Mouse (Mus musculus): Measurements from ENCODE around the gene Traf3ip1. TPM values are rescaled to one million over a fixed set of nuclear protein-coding genes. Genes with fewer than 3 reads are reported as not detected.

Gene Traf3ip1
- polyA plus RNA-seq (2011; ENCODE audit: insufficient read depth, insufficient read length, low replicate concordance, missing spikeins): 2.7 and 6.8 TPM in 2 replicates

- H3K4me3 ChIP-seq (replicated peaks; ENCODE audit: control insufficient read depth, low read depth, low read length): peak within 1 kb of the TSS; percentile 98
Observed at GRCm38 (mm10) chr1:91494457-91495140, at the start of gene Traf3ip1. Gene Traf3ip1, plus strand, starts transcription at chr1:91494647.

GRCm38 (mm10) chr1:91444841-91445830 is 49.3 kb upstream of the Traf3ip1 start:
- no peak overlapping the region for H3K4me3 ChIP-seq (replicated peaks; ENCODE audit: control insufficient read depth, low read depth, low read length)
- 89% methylated on average over 17 of the region's 17 CpGs for WGBS
- TF ChIP-seq CTCF (IDR thresholded peaks at IDR 0.05; ENCODE audit: control insufficient read depth, insufficient read depth, low read length): no peak
- TF ChIP-seq POLR2A (IDR thresholded peaks at IDR 0.05; ENCODE audit: borderline replicate concordance, control insufficient read depth, low read depth, low read length): no peak
- no peaks in the 10 kb centered on the region for H3K4me1 ChIP-seq (ENCODE audit: control insufficient read depth, insufficient read depth, low read length)
- H3K27ac ChIP-seq (ENCODE audit: control insufficient read depth, insufficient read depth, low read depth, low read length, poor library complexity): no peak overlapping the region

More at GRCm38 (mm10) chr1:91494457-91495140, at the start of gene Traf3ip1:
- peak; percentile 40; the same call in 1 of the 2 replicates for TF ChIP-seq POLR2A (IDR thresholded peaks at IDR 0.05; ENCODE audit: borderline replicate concordance, control insufficient read depth, low read depth, low read length)
- TF ChIP-seq CTCF (IDR thresholded peaks at IDR 0.05; ENCODE audit: control insufficient read depth, insufficient read depth, low read length): no peak
- peaks cover 3% of the 10 kb centered on the region; the same call in 1 of the 2 replicates for H3K4me1 ChIP-seq (ENCODE audit: control insufficient read depth, insufficient read depth, low read length)
- WGBS: under 1% methylated on average over 79 of the region's 79 CpGs
- H3K27ac ChIP-seq (ENCODE audit: control insufficient read depth, insufficient read depth, low read depth, low read length, poor library complexity): 0 out of 2 replicates have a peak within 1 kb of the TSS, but pooled peaks have one; percentile 20

GRCm38 (mm10) chr1:91446060-91446459 is 48.4 kb upstream of the Traf3ip1 start:
- no peak overlapping the region for H3K27ac ChIP-seq (ENCODE audit: control insufficient read depth, insufficient read depth, low read depth, low read length, poor library complexity)
- WGBS: 78% methylated on average over 8 of the region's 8 CpGs
- TF ChIP-seq POLR2A (IDR thresholded peaks at IDR 0.05; ENCODE audit: borderline replicate concordance, control insufficient read depth, low read depth, low read length): no peak
- TF ChIP-seq CTCF (IDR thresholded peaks at IDR 0.05; ENCODE audit: control insufficient read depth, insufficient read depth, low read length): no peak
- H3K4me3 ChIP-seq (replicated peaks; ENCODE audit: control insufficient read depth, low read depth, low read length): no peak overlapping the region
- no peaks in the 10 kb centered on the region for H3K4me1 ChIP-seq (ENCODE audit: control insufficient read depth, insufficient read depth, low read length)

GRCm38 (mm10) chr1:91446511-91446910 is 47.9 kb upstream of the Traf3ip1 start:
- Histone ChIP-seq H3K27ac (ENCODE audit: control insufficient read depth, insufficient read depth, low read depth, low read length, poor library complexity) (no peak overlapping the region), H3K4me1 (ENCODE audit: control insufficient read depth, insufficient read depth, low read length) (no peaks in the 10 kb centered on the region), H3K4me3 (replicated peaks; ENCODE audit: control insufficient read depth, low read depth, low read length) (no peak overlapping the region)
- WGBS: 91% methylated on average over 4 of the region's 4 CpGs
- TF ChIP-seq POLR2A (IDR thresholded peaks at IDR 0.05; ENCODE audit: borderline replicate concordance, control insufficient read depth, low read depth, low read length): no peak
- no peak for TF ChIP-seq CTCF (IDR thresholded peaks at IDR 0.05; ENCODE audit: control insufficient read depth, insufficient read depth, low read length)

GRCm38 (mm10) chr1:91448688-91449087 is 45.8 kb upstream of the Traf3ip1 start:
- no peak overlapping the region for H3K27ac ChIP-seq (ENCODE audit: control insufficient read depth, insufficient read depth, low read depth, low read length, poor library complexity)
- H3K4me3 ChIP-seq (replicated peaks; ENCODE audit: control insufficient read depth, low read depth, low read length): no peak overlapping the region
- WGBS: 83% methylated on average over 10 of the region's 10 CpGs
- no peak for TF ChIP-seq CTCF (IDR thresholded peaks at IDR 0.05; ENCODE audit: control insufficient read depth, insufficient read depth, low read length)
- TF ChIP-seq POLR2A (IDR thresholded peaks at IDR 0.05; ENCODE audit: borderline replicate concordance, control insufficient read depth, low read depth, low read length): no peak
- no peaks in the 10 kb centered on the region for H3K4me1 ChIP-seq (ENCODE audit: control insufficient read depth, insufficient read depth, low read length)

- no peaks in the 10 kb centered on the region; the same call in 1 of the 2 replicates for H3K4me1 ChIP-seq (ENCODE audit: control insufficient read depth, insufficient read depth, low read length)
- no peak overlapping the region for H3K4me3 ChIP-seq (replicated peaks; ENCODE audit: control insufficient read depth, low read depth, low read length)
- no peak overlapping the region for H3K27ac ChIP-seq (ENCODE audit: control insufficient read depth, insufficient read depth, low read depth, low read length, poor library complexity)
- TF ChIP-seq POLR2A (IDR thresholded peaks at IDR 0.05; ENCODE audit: borderline replicate concordance, control insufficient read depth, low read depth, low read length) (no peak), CTCF (IDR thresholded peaks at IDR 0.05; ENCODE audit: control insufficient read depth, insufficient read depth, low read length) (no peak)
- 88% methylated on average over 5 of the region's 5 CpGs for WGBS
Observed at GRCm38 (mm10) chr1:91450851-91451250, 43.6 kb upstream of the Traf3ip1 start.

- H3K4me3 ChIP-seq (replicated peaks; ENCODE audit: control insufficient read depth, low read depth, low read length): no peak overlapping the region
- no peak overlapping the region for H3K27ac ChIP-seq (ENCODE audit: control insufficient read depth, insufficient read depth, low read depth, low read length, poor library complexity)
- TF ChIP-seq POLR2A (IDR thresholded peaks at IDR 0.05; ENCODE audit: borderline replicate concordance, control insufficient read depth, low read depth, low read length): no peak
- no peak for TF ChIP-seq CTCF (IDR thresholded peaks at IDR 0.05; ENCODE audit: control insufficient read depth, insufficient read depth, low read length)
- 45% methylated on average over 5 of the region's 5 CpGs for WGBS
- H3K4me1 ChIP-seq (ENCODE audit: control insufficient read depth, insufficient read depth, low read length): no peaks in the 10 kb centered on the region; the same call in 1 of the 2 replicates
Observed at GRCm38 (mm10) chr1:91451547-91452084, 42.8 kb upstream of the Traf3ip1 start.
